Mouse (Mus musculus): ENCODE results near the gene Olfr1474. TPM values are rescaled to one million over a fixed set of nuclear protein-coding genes. Genes with fewer than 3 reads are reported as not detected.
"Not testable (repeated sequence)": the region's sequence is repeated elsewhere in the genome, so short reads cannot be mapped to it uniquely, and the experiment has no call there.

Olfr1474 gene
- total RNA-seq (2021): not detected
- long read RNA-seq, experiment 1: 0 reads
- long read RNA-seq, experiment 2: 0 reads

DNA sequence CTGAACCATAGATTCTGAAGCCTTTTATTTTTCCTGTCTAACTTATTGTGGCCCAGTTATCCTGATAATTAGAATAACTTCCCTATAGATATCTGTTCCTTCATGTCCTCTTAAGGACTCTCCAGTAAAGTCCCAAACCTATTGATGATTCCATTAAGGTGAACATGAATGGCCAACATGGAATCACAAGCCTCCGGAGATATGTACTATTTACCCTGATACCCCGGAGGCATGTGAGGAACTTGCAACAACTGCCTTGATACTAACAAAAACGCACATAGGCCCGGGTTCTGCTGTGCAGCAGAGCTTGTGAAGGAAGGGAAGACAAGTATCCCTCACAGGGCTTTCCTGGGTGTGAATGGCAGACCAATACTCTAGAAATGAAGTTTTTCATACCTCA lies at the start of gene Olfr1474:
Gene Olfr1474, plus strand, starts transcription at position 301 of the 400 bp plus-strand sequence.
- not testable (repeated sequence) for DNase-seq

DNA sequence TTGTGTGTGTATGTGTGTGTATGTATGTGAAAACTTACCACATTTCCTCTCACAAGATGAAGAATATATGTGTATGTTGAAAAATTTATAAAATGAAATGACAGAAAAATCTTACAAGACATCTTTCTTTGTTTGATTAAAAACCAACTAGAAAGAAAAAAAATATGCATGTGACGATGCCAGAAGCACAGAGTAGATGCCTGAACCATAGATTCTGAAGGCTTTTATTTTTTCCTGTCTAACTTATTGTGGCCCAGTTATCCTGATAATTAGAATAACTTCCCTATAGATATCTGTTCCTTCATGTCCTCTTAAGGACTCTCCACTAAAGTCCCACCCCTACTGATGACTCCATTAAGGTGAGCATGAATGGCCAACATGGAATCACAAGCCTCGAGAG lies 26.3 kb upstream of the Olfr1474 start, which contains the start of gene Olfr1471:
Gene Olfr1471, plus strand, starts transcription at position 301 of the 400 bp plus-strand sequence.
- DNase-seq: not testable (repeated sequence)

DNA sequence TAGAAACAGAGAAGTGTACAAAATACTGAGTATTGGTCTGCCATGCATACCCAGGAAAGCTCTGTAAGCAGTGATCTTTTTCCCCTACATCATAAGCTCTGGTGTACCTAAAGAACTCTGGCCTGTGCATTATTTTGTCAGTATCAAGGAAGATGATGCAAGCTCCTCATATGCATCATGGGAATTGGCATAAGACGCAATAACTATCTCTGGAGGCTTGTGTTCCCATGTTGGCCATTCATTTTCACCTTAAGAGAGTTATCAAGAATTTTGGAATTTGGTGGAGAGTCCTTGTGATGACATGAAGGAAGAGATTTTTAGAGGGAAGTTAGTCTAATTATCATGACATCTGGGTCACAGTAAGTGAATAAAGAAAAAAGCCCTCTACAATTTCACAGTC lies 13.4 kb upstream of the Olfr1474 start, which contains the start of gene Olfr1472:
Gene Olfr1472, minus strand, starts transcription at position 101 of the 400 bp plus-strand sequence.
- DNase-seq: no peak

DNA sequence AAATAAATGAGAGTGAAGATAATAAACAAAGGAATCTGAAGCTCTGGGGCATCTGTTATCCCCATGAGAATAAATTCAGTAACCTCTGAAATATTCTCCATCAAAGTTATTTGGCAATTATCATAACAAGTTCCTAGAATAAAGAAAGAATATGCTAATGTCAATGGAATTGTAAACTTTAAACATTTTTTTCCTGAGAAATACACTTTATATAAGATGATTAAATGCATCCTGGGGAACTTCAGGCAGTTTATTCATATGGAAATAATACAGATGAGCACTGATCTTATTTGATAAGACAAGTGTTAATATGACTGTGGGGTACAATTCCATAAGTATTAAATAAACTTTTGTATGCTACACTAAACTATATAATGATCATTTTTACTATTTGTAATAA lies 10.7 kb downstream of the Olfr1474 start, which contains the start of gene Olfr1475:
Gene Olfr1475, minus strand, starts transcription at position 101 of the 400 bp plus-strand sequence.
- no peak for DNase-seq

DNA sequence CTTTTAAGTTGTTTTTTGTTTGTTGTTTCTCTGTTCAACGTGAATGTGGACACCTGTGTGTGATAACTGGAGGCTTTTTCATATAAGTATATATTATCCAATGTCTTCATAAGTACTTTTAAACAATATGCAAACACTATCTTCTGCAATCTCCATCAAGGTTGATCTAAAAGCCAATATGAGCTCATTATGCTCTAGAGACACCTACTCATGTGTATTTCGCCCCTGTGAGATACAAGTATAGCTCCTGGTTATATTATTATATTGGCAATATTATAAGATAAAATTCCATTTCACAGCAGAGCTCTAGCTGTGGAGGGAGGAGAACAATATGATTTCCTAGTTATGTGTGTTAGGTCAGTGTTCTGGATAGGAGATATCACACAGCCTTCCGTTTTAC lies 30.9 kb downstream of the Olfr1474 start, which contains the start of gene Olfr1477:
Gene Olfr1477, plus strand, starts transcription at position 301 of the 400 bp plus-strand sequence.
- DNase-seq: no peak

Other genes with a start within 250 kb of the Olfr1474 start
- not detected for gene Olfr1463, start 238.2 kb upstream of the Olfr1474 start, total RNA-seq (2021)
- gene Olfr1465, start 154.0 kb upstream of the Olfr1474 start, total RNA-seq (2021): not detected
- not detected for gene Olfr1466, start 130.7 kb upstream of the Olfr1474 start, total RNA-seq (2021)
- not detected for gene Olfr1467, start 107.3 kb upstream of the Olfr1474 start, total RNA-seq (2021)
- not detected for gene Olfr1469, start 61.7 kb upstream of the Olfr1474 start, total RNA-seq (2021)
- gene Olfr1471, start 26.2 kb upstream of the Olfr1474 start, total RNA-seq (2021): not detected
- gene Olfr1472, start 13.5 kb upstream of the Olfr1474 start, total RNA-seq (2021): not detected
- gene Olfr1475, start 10.6 kb downstream of the Olfr1474 start, total RNA-seq (2021): not detected
- gene Olfr1477, start 31.0 kb downstream of the Olfr1474 start, total RNA-seq (2021): not detected
- not detected for gene Olfr1480, start 58.3 kb downstream of the Olfr1474 start, total RNA-seq (2021)
- not detected for gene Olfr1484, start 113.9 kb downstream of the Olfr1474 start, total RNA-seq (2021)
- gene Olfr1487, start 147.8 kb downstream of the Olfr1474 start, total RNA-seq (2021): not detected
- gene Olfr1489, start 162.1 kb downstream of the Olfr1474 start, total RNA-seq (2021): not detected
- not detected for gene Olfr1490, start 181.5 kb downstream of the Olfr1474 start, total RNA-seq (2021)
- gene Olfr1491, start 227.7 kb downstream of the Olfr1474 start, total RNA-seq (2021): not detected

All from gastrocnemius, postnatal 25 days (tissue).